Mouse (Mus musculus): ENCODE results near the gene Rapgef5.

Gene Rapgef5

DNA sequence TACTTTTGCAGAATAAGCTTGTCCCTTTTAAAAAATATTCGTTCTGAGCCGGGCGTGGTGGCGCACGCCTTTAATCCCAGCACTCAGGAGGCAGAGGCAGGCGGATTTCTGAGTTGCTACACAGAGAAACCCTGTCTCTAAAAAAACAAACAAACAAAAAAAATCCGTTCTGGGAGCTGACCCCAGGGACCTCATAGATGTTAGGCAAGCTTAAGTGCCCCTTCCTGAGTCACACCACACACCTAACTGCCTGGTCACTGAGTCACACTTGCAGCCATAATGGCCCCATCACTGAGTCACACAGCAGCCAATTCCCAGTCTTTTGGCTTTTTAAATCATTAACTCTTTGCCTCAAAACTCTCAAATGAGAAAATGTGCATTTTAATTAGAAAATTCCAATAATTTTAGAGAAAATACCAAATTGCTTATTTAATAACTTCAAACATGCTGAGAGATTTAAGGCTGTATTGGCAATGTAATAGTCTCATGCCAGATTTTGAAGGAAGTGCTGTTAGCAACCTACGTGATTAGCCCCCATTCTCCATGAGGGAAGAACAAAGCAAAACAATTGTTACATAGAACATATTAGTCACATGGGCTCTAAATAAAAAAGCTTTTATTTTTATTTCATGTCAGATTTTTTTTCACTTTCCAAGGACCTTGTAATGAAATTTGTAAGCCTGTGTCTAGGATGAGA lies 211.3 kb downstream of the Rapgef5 start:
- no peak for DNase-seq

GRCm38 (mm10) chr12:117728178-117728611 lies 211.9 kb downstream of the Rapgef5 start:
- DNase-seq, result peak in 1 of 2 experiments; percentile 37

GRCm38 (mm10) chr12:117733611-117734010 lies 217.3 kb downstream of the Rapgef5 start:
- no peak for DNase-seq

GRCm38 (mm10) chr12:117736130-117736529 lies 219.9 kb downstream of the Rapgef5 start:
- no peak for DNase-seq

DNA sequence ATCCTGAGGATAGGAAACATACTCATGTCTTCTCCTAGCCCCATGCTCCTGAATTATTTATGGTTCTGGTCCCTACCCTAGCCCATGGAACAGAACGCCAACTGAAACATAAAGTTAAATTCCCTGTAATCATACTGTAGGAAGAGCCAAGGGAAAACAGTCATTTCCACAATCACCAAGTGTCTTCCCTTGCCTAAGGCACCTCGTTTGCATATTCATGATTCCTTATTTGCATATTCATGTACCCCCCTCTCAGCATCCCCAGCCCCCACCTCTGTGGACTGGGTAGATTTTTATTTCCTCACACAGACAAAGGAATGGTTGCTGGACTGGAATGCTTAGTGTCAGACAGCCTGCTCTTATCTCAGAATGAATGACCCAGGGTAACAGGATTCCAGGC lies 220.6 kb downstream of the Rapgef5 start:
- no peak for DNase-seq

DNA sequence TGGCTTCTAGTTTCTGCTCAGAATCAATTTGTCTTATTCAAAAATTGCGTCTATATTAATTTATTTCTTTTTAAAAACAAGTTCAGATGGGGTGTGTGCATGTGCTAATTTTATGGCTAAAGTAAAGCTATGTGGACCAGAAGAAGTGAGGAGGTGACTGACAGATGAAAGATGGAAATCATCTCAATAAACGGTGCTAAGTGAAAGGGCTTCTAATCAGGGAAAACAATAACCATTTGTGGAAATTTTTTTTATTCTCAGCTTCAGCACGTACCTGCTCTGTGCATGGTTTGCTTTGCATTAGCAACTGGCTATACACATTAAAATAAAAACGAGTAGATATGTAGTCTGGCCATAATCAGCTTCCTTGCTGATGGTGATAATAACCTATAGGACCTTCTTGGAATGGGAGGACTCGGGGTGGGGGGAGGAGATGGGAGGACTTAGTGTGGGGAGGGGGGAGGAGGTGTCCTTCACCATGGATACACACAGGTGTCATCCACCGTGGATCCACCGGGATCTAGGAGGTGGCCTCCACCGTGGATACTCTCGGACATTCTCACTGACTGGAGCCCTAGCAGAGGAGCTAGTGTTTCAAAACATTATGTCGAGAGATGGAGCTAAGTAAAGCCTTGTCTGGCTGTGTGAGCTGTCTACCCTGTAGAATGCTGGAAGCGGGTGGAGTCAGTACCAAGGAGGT lies 221.2 kb downstream of the Rapgef5 start:
- DNase-seq, result no peak

GRCm38 (mm10) chr12:117742487-117742886 lies 226.2 kb downstream of the Rapgef5 start:
- no peak for DNase-seq

DNA sequence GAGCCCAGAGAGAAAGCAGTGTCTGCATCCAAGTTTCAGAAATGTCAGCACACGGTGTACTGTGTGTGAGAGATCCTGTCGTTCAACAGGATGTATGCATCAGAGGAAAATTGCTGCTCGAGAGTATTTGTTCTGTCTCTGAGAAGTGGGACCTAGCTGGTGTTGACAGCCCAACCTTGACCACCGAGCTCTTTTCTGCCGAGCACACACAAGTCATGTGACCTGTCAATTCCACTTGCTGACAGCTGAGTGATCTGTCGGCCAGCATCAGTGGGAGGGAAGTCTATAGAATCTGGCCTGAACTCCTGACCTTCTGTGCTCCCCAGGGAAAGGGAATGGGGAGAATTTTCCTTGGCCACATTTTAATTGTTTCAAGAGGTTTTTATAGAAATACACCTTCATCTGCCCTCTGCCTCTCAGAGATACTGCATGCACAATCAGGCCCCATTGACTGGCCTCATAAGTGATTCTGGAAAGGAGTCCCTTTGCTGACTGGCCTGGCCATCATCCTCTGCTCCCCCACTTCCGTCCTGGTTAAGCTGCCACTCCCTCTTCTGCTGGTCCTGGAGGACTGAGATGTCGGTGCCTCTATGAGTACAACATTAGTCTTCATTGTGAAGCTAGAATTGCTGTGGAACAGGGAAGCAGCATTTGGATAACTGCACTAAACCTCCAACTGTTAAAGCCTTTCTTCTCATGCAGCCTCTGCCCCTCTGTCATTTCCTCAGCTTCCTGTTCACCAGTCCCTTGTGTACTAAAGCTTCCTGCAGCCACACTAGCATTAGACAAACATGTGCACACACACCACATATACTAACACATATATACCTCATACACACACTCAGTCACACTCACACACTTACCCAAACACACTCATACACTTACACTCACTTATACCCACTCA lies 228.6 kb downstream of the Rapgef5 start:
- DNase-seq, result no peak

GRCm38 (mm10) chr12:117746611-117747010 lies 230.3 kb downstream of the Rapgef5 start:
- DNase-seq, result no peak

- DNase-seq, result no peak
Measured at GRCm38 (mm10) chr12:117751045-117751444, 234.8 kb downstream of the Rapgef5 start.

DNA sequence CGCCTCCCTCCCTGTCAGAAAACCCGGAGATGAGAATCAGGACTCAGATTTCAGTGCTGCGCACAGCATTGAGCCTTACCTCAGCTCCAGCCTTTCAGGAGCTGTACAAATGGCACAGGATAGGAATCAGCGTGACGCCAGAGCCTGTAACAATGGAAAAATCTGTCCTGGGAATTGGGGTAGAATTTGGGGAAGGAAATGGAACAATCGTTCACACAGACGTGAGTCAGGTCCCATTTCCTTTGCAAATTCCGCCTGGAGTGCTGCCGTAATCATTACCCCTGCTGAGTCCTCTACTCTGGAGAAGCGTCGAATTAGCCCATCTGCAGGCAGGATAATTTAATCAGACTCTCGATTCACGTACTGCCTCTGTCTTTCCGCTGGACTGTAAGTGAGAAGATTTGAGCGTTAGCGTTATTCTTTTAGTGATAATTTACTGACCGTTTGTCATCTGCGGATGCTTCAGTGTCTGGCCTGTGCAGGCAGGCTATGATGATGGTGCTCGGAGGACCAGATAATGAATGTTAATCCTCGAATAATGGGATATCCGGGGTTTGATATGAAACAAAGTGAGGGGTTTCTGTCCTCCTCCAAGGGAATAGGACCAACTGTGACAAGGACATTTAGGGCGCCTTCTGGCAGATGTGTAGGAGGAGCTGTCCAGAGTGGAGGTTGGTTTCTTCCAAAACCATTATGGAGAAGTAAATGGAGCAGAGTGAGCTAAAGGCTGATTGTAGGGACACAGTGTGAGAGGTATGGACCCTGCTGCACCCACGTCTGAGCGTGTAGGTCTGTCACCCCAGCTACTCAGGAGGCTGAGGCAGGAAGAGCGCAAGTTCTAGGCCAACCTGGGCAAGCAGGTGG lies 235.5 kb downstream of the Rapgef5 start:
- peak; percentile 38 to 59 for DNase-seq

GRCm38 (mm10) chr12:117756010-117756409 lies 239.7 kb downstream of the Rapgef5 start:
- DNase-seq, result peak; percentile 40 to 47

DNA sequence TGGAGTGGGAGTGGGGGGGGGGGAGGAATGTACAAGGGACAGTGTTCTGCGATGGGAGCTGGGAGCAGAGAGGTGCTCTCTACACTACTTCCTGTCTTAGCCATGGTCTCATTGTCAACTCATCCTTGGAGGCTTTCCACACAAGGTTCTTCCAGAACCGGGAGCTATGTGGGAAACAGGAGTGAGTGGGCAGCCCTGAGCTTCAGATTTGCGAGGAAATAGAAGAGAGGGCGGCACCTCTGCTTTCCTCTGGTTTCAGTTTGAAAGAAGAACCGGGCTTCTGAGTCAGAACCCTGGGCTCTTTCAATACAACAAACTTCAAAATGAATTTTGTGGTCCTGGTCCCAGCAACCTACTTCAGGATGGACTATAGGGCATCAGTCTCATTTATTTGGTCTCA lies 244.1 kb downstream of the Rapgef5 start:
- no peak for DNase-seq

- DNase-seq, result no peak
Measured at GRCm38 (mm10) chr12:117760846-117761245, 244.6 kb downstream of the Rapgef5 start.

GRCm38 (mm10) chr12:117761698-117762097 lies 245.4 kb downstream of the Rapgef5 start:
- peak; percentile 47 to 73 for DNase-seq

GRCm38 (mm10) chr12:117763247-117763646 lies 247.0 kb downstream of the Rapgef5 start:
- DNase-seq, result peak; percentile 54 to 68

- peak; percentile 57 to 81 for DNase-seq
Measured at GRCm38 (mm10) chr12:117764839-117765238, 248.6 kb downstream of the Rapgef5 start.

GRCm38 (mm10) chr12:117769113-117769512 lies 252.8 kb downstream of the Rapgef5 start:
- peak; percentile 49 to 67 for DNase-seq

- no peak for DNase-seq
Measured at GRCm38 (mm10) chr12:117770211-117770610, 253.9 kb downstream of the Rapgef5 start.

GRCm38 (mm10) chr12:117771156-117771555 lies 254.9 kb downstream of the Rapgef5 start:
- DNase-seq, result no peak

DNA sequence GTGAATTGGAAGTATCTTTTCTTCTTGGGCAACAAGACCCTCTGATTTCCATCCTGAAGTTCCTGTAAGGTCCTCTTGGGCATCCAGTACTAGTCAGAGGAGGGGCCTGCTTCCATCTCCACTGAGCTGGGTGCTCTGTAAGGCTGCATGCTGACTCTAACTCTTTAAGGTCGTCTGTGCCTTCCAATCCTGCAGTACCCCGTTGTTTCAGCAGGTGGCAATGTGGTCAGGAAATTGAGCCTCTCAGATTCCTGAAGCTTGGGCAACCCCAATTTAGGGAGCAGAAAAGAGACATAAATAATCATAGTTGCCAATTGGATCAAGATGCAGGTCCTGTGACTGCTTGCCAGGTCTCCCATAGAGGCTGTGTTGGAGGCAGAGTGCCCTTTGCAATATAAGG lies 256.4 kb downstream of the Rapgef5 start:
- DNase-seq, result peak; percentile 23 to 55

DNA sequence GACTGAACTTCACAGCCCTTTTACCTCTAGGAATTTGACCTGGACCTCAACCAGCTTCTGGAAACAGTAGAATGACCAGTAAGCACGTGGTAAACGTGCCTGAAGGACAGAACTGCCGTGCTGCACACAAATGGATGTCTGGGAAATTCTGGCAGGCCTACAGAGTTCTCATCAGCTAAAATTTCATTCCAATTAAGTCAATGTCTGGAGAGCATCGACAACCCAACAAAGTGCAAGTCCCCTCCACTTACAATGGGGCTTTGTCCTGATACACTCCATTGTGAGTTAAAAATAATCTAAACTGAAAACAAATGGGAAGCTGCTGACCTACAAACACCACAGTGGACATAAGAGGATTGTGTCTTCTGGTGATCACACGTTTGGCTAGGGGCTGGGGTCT lies 260.6 kb downstream of the Rapgef5 start:
- DNase-seq, result no peak

Data from lung, adult 18-20 months (tissue).